Mouse (Mus musculus): Measurements from ENCODE around the gene Tex19.1.

- no peak for TF ChIP-seq CTCF (conservative IDR thresholded peaks at IDR 0.05; ENCODE audit: low read length)
- no peak for TF ChIP-seq NANOG (IDR thresholded peaks at IDR 0.05; ENCODE audit: borderline replicate concordance, low read length)
Observed at GRCm38 (mm10) chr11:121192742-121193141, 46.8 kb downstream of the Tex19.1 start.

Measured in E14TG2a.4 (cell line).